Mouse (Mus musculus): ENCODE results near the gene Il33. TPM values are rescaled to one million over a fixed set of nuclear protein-coding genes. Genes with fewer than 3 reads are reported as not detected.
"Not testable (repeated sequence)": the region's sequence is repeated elsewhere in the genome, so short reads cannot be mapped to it uniquely, and the experiment has no call there.

Gene Il33
- polyA plus RNA-seq, 1 experiment from 2014 or later, result 5.5 TPM

GRCm38 (mm10) chr19:29940239-29940638 is 15.3 kb downstream of the Il33 start:
- Histone ChIP-seq H3K27me3 (replicated peaks) (no peaks in the 10 kb centered on the region), H3K9ac (no peak overlapping the region), H3K4me1 (replicated peaks) (peaks cover 24% of the 10 kb centered on the region), H3K9me3 (replicated peaks) (no peaks in the 10 kb centered on the region), H3K36me3 (no peaks in the 10 kb centered on the region), H3K27ac (ENCODE audit: poor library complexity, severe bottlenecking) (peak overlapping the region; percentile 50), H3K4me3 (no peak overlapping the region), H3K4me2 (peak overlapping the region; percentile 36)
- peak; percentile 79 for ATAC-seq (ENCODE audit: insufficient number of reproducible peaks, low FRiP score)
- 26% methylated on average over 6 of the region's 6 CpGs for WGBS

- no peak for ATAC-seq (ENCODE audit: insufficient number of reproducible peaks, low FRiP score)
- Histone ChIP-seq H3K4me3 (no peak overlapping the region), H3K27me3 (replicated peaks) (no peaks in the 10 kb centered on the region), H3K4me1 (replicated peaks) (peaks cover 32% of the 10 kb centered on the region), H3K4me2 (no peak overlapping the region), H3K9ac (no peak overlapping the region), H3K36me3 (no peaks in the 10 kb centered on the region), H3K9me3 (replicated peaks) (no peaks in the 10 kb centered on the region), H3K27ac (ENCODE audit: poor library complexity, severe bottlenecking) (no peak overlapping the region)
- WGBS, result 61% methylated on average over 7 of the region's 7 CpGs
Observed at GRCm38 (mm10) chr19:29941208-29941607, 16.3 kb downstream of the Il33 start.

- Histone ChIP-seq H3K4me3 (no peak overlapping the region), H3K36me3 (no peaks in the 10 kb centered on the region), H3K4me2 (no peak overlapping the region), H3K4me1 (replicated peaks) (peaks cover 30% of the 10 kb centered on the region), H3K9ac (no peak overlapping the region), H3K27me3 (replicated peaks) (no peaks in the 10 kb centered on the region), H3K9me3 (replicated peaks) (no peaks in the 10 kb centered on the region), H3K27ac (ENCODE audit: poor library complexity, severe bottlenecking) (no peak overlapping the region)
- WGBS, result 64% methylated on average over 6 of the region's 6 CpGs
- ATAC-seq (ENCODE audit: insufficient number of reproducible peaks, low FRiP score), result no peak
Observed at GRCm38 (mm10) chr19:29942358-29942757, 17.4 kb downstream of the Il33 start.

GRCm38 (mm10) chr19:29944426-29944825 is 19.5 kb downstream of the Il33 start:
- 63% methylated on average over 5 of the region's 5 CpGs for WGBS

GRCm38 (mm10) chr19:29944935-29945334 is 20.0 kb downstream of the Il33 start:
- H3K4me2 ChIP-seq; H3K27me3 ChIP-seq (replicated peaks); H3K27ac ChIP-seq (ENCODE audit: poor library complexity, severe bottlenecking); ATAC-seq (ENCODE audit: insufficient number of reproducible peaks, low FRiP score); H3K9me3 ChIP-seq (replicated peaks); H3K4me3 ChIP-seq; H3K36me3 ChIP-seq; H3K9ac ChIP-seq: not testable (repeated sequence)
- 81% methylated on average over 4 of the region's 4 CpGs for WGBS
- H3K4me1 ChIP-seq (replicated peaks), result peaks cover 24% of the 10 kb centered on the region

More at GRCm38 (mm10) chr19:29944426-29944825, 19.5 kb downstream of the Il33 start:
- no peak overlapping the region for H3K9ac ChIP-seq
- H3K4me1 ChIP-seq (replicated peaks), result peaks cover 29% of the 10 kb centered on the region
- H3K36me3 ChIP-seq, result no peaks in the 10 kb centered on the region
- H3K27ac ChIP-seq (ENCODE audit: poor library complexity, severe bottlenecking), result no peak overlapping the region
- no peak overlapping the region for H3K4me3 ChIP-seq
- no peaks in the 10 kb centered on the region for H3K9me3 ChIP-seq (replicated peaks)
- H3K4me2 ChIP-seq, result no peak overlapping the region
- ATAC-seq (ENCODE audit: insufficient number of reproducible peaks, low FRiP score), result no peak
- H3K27me3 ChIP-seq (replicated peaks), result no peaks in the 10 kb centered on the region

- no peaks in the 10 kb centered on the region for H3K27me3 ChIP-seq (replicated peaks)
- no peaks in the 10 kb centered on the region for H3K9me3 ChIP-seq (replicated peaks)
- H3K4me2 ChIP-seq, result peak overlapping the region; percentile 34
- no peak overlapping the region for H3K4me3 ChIP-seq
- peak overlapping the region; percentile 52; the same call in 1 of the 2 replicates for H3K27ac ChIP-seq (ENCODE audit: poor library complexity, severe bottlenecking)
- no peak overlapping the region for H3K9ac ChIP-seq
- WGBS, result 11% methylated on average over 11 of the region's 11 CpGs
- peaks cover 18% of the 10 kb centered on the region for H3K4me1 ChIP-seq (replicated peaks)
- ATAC-seq (ENCODE audit: insufficient number of reproducible peaks, low FRiP score), result no peak
- no peaks in the 10 kb centered on the region for H3K36me3 ChIP-seq
Observed at GRCm38 (mm10) chr19:29945557-29946422, 20.9 kb downstream of the Il33 start.

- no peak for ATAC-seq (ENCODE audit: insufficient number of reproducible peaks, low FRiP score)
- H3K36me3 ChIP-seq, result no peaks in the 10 kb centered on the region
- no peak overlapping the region; the same call in 1 of the 2 replicates for H3K27ac ChIP-seq (ENCODE audit: poor library complexity, severe bottlenecking)
- H3K27me3 ChIP-seq (replicated peaks), result no peaks in the 10 kb centered on the region
- no peak overlapping the region for H3K4me3 ChIP-seq
- no peak overlapping the region for H3K9ac ChIP-seq
- peaks cover 18% of the 10 kb centered on the region for H3K4me1 ChIP-seq (replicated peaks)
- no peak overlapping the region for H3K4me2 ChIP-seq
- H3K9me3 ChIP-seq (replicated peaks), result no peaks in the 10 kb centered on the region
Observed at GRCm38 (mm10) chr19:29946423-29946716, 21.5 kb downstream of the Il33 start.

- Histone ChIP-seq H3K9ac (no peak overlapping the region), H3K36me3 (no peaks in the 10 kb centered on the region), H3K4me2 (no peak overlapping the region), H3K4me3 (no peak overlapping the region), H3K27ac (ENCODE audit: poor library complexity, severe bottlenecking) (no peak overlapping the region), H3K4me1 (replicated peaks) (peaks cover 18% of the 10 kb centered on the region), H3K27me3 (replicated peaks) (no peaks in the 10 kb centered on the region), H3K9me3 (replicated peaks) (no peaks in the 10 kb centered on the region)
- 81% methylated on average over 9 of the region's 9 CpGs for WGBS
- no peak for ATAC-seq (ENCODE audit: insufficient number of reproducible peaks, low FRiP score)
Observed at GRCm38 (mm10) chr19:29947056-29947455, 22.1 kb downstream of the Il33 start.

- H3K4me1 ChIP-seq (replicated peaks), result peaks cover 18% of the 10 kb centered on the region
- H3K9ac ChIP-seq, result peak overlapping the region; percentile 58
- H3K9me3 ChIP-seq (replicated peaks), result no peaks in the 10 kb centered on the region
- H3K4me2 ChIP-seq, result peak overlapping the region; percentile 88
- H3K27ac ChIP-seq (ENCODE audit: poor library complexity, severe bottlenecking), result no peak overlapping the region
- no peaks in the 10 kb centered on the region for H3K27me3 ChIP-seq (replicated peaks)
- ATAC-seq (ENCODE audit: insufficient number of reproducible peaks, low FRiP score), result peak; percentile 63
- peak overlapping the region; percentile 51 for H3K4me3 ChIP-seq
- no peaks in the 10 kb centered on the region for H3K36me3 ChIP-seq
- WGBS, result 24% methylated on average over 25 of the region's 25 CpGs
Observed at GRCm38 (mm10) chr19:29947891-29948801, 23.2 kb downstream of the Il33 start.

- 76% methylated on average over 5 of the region's 5 CpGs for WGBS
- H3K4me1 ChIP-seq (replicated peaks), result peaks cover 8% of the 10 kb centered on the region
- no peak overlapping the region for H3K4me2 ChIP-seq
- H3K36me3 ChIP-seq, result no peaks in the 10 kb centered on the region
- no peak for ATAC-seq (ENCODE audit: insufficient number of reproducible peaks, low FRiP score)
- H3K9ac ChIP-seq, result no peak overlapping the region
- no peak overlapping the region for H3K4me3 ChIP-seq
- no peaks in the 10 kb centered on the region for H3K9me3 ChIP-seq (replicated peaks)
- no peaks in the 10 kb centered on the region for H3K27me3 ChIP-seq (replicated peaks)
- H3K27ac ChIP-seq (ENCODE audit: poor library complexity, severe bottlenecking), result no peak overlapping the region
Observed at GRCm38 (mm10) chr19:29952538-29952937, 27.6 kb downstream of the Il33 start.

GRCm38 (mm10) chr19:29953833-29954232 is 28.9 kb downstream of the Il33 start:
- WGBS, result 81% methylated on average over 3 of the region's 3 CpGs
- Histone ChIP-seq H3K9ac (no peak overlapping the region), H3K4me3 (no peak overlapping the region), H3K4me1 (replicated peaks) (no peaks in the 10 kb centered on the region), H3K4me2 (no peak overlapping the region), H3K9me3 (replicated peaks) (no peaks in the 10 kb centered on the region), H3K27ac (ENCODE audit: poor library complexity, severe bottlenecking) (no peak overlapping the region), H3K27me3 (replicated peaks) (no peaks in the 10 kb centered on the region), H3K36me3 (no peaks in the 10 kb centered on the region)
- no peak for ATAC-seq (ENCODE audit: insufficient number of reproducible peaks, low FRiP score)

All from heart, embryonic 12.5 days (tissue).